Mouse (Mus musculus): ENCODE measurements around the gene Fam83g.
"Not testable (repeated sequence)": the region's sequence is repeated elsewhere in the genome, so short reads cannot be mapped to it uniquely, and the experiment has no call there.

DNA sequence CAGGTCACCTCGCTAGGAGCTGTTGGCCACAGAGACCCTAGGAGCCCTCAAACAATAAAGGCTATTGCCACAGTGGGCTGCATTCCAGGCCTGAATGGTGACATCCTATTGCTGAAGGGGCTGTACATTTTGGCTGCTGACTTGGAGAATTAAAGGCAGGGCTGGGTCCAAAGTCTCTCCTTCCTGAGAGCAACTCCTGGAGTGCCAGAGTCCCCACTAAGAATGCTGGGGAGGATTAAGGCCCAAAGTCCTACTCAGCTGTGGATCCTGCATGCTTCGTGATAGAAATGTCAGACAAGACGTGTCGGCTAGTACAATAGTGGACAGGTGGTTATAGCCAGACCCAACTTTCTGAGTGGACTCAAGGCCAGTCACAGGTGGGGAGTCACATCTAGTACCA, 47.6 kb upstream of the Fam83g start:
- not testable (repeated sequence) for TF ChIP-seq USF1 (IDR thresholded peaks at IDR 0.05; ENCODE audit: low read depth); CTCF (IDR thresholded peaks at IDR 0.05; ENCODE audit: control insufficient read depth, insufficient read depth, insufficient read length); MAX (IDR thresholded peaks at IDR 0.05)

Data from C2C12 (cell line).